Comparison of ENCODE assay signal across 8 mouse cellular contexts in the genomic region with DNA sequence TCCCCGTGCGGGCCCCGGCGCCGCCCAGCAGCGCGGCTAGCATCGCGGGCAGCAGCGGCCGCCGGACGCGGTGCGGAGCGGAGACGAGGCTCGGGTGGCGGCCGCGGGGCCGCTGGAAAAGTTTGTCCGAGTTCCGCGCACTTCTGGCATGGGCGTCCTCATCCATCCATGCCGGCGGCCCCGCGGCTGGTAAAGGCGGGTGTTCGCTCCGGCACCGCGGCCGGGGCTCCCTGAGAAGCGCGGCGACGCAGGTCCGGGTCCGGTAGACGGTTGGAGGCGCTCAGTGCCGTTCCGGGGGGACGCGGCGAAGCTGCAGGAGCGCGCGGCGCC. TPM values are rescaled to one million over a fixed set of nuclear protein-coding genes. Genes with fewer than 3 reads are reported as not detected.
DNase-seq lines count a peak whose midpoint lies in the region; ATAC-seq and TF ChIP-seq lines count a peak whose summit lies in the region.

No protein-coding gene starts in this region.

- TF ChIP-seq POLR2A in lung, adult 2 months (IDR thresholded peaks at IDR 0.05; ENCODE audit: borderline replicate concordance, extremely low read depth, low read depth, low read length) = no peak

- no peaks in the 10 kb centered on the region for H3K9me3 ChIP-seq in embryonic facial prominence, embryonic 14.5 days (ENCODE audit: control insufficient read depth, low read length)
- H3K9me3 ChIP-seq in intestine, embryonic 16.5 days (ENCODE audit: control insufficient read depth, low read length) = no peaks in the 10 kb centered on the region
- H3K9me3 ChIP-seq in neural tube, embryonic 14.5 days (ENCODE audit: control insufficient read depth, low read length) = no peaks in the 10 kb centered on the region

- H3K4me3 ChIP-seq in lung, adult 2 months (replicated peaks; ENCODE audit: extremely low read depth, low read depth, low read length) = peak overlapping the region; percentile 62
- H3K4me3 ChIP-seq in embryonic facial prominence, embryonic 14.5 days (ENCODE audit: low read depth, low read length) = peak overlapping the region; percentile 96
- H3K4me3 ChIP-seq in intestine, embryonic 16.5 days (ENCODE audit: low read length) = peak overlapping the region; percentile 70
- H3K4me3 ChIP-seq in neural tube, embryonic 14.5 days (ENCODE audit: low read depth, low read length) = peak overlapping the region; percentile 75

- 1% methylated on average over 50 of the region's 53 CpGs for WGBS in lung, adult 2 months
- 0% methylated on average over 35 of the region's 53 CpGs for WGBS in embryonic facial prominence, embryonic 14.5 days
- WGBS in intestine, embryonic 16.5 days = under 1% methylated on average over 52 of the region's 53 CpGs
- 0% methylated on average over 38 of the region's 53 CpGs for WGBS in neural tube, embryonic 14.5 days

- peaks cover 7% of the 10 kb centered on the region for H3K4me1 ChIP-seq in lung, adult 2 months (ENCODE audit: control insufficient read depth, insufficient read depth, low read length)
- H3K4me1 ChIP-seq in embryonic facial prominence, embryonic 14.5 days (ENCODE audit: control insufficient read depth, insufficient read depth, low read length) = peaks cover 14% of the 10 kb centered on the region
- H3K4me1 ChIP-seq in intestine, embryonic 16.5 days (ENCODE audit: control insufficient read depth, insufficient read depth, low read length) = no peaks in the 10 kb centered on the region
- peaks cover 11% of the 10 kb centered on the region; the same call in 1 of the 2 replicates for H3K4me1 ChIP-seq in neural tube, embryonic 14.5 days (ENCODE audit: control insufficient read depth, insufficient read depth, low read length)

- no peak for TF ChIP-seq CTCF in lung, adult 2 months (IDR thresholded peaks at IDR 0.05; ENCODE audit: insufficient read depth, low read length)

- no peaks in the 10 kb centered on the region for H3K27me3 ChIP-seq in embryonic facial prominence, embryonic 14.5 days (replicated peaks; ENCODE audit: control insufficient read depth, insufficient read depth, low read length)
- 0 out of 2 replicates have a peak, but pooled peaks cover 10% of the 10 kb centered on the region for H3K27me3 ChIP-seq in intestine, embryonic 16.5 days (replicated peaks; ENCODE audit: control insufficient read depth, insufficient read depth, low read length)
- H3K27me3 ChIP-seq in neural tube, embryonic 14.5 days (ENCODE audit: control insufficient read depth, insufficient read depth, low read length) = no peaks in the 10 kb centered on the region

- peaks cover 22% of the 10 kb centered on the region for H3K36me3 ChIP-seq in embryonic facial prominence, embryonic 14.5 days (ENCODE audit: control insufficient read depth, insufficient read depth, low read length)
- H3K36me3 ChIP-seq in intestine, embryonic 16.5 days (ENCODE audit: control insufficient read depth, insufficient read depth, low read length) = no peaks in the 10 kb centered on the region
- no peaks in the 10 kb centered on the region for H3K36me3 ChIP-seq in neural tube, embryonic 14.5 days (ENCODE audit: control insufficient read depth, insufficient read depth, low read length)

- peak overlapping the region; percentile 100 for H3K27ac ChIP-seq in embryonic facial prominence, embryonic 14.5 days (replicated peaks; ENCODE audit: low read depth, low read length)
- peak overlapping the region; percentile 96 for H3K27ac ChIP-seq in intestine, embryonic 16.5 days (ENCODE audit: low read length)
- peak overlapping the region; percentile 91 for H3K27ac ChIP-seq in neural tube, embryonic 14.5 days (ENCODE audit: low read depth, low read length)

- H3K4me2 ChIP-seq in embryonic facial prominence, embryonic 14.5 days (ENCODE audit: low read depth, low read length) = peak overlapping the region; percentile 62
- H3K4me2 ChIP-seq in intestine, embryonic 16.5 days (ENCODE audit: low read depth, low read length) = peak overlapping the region; percentile 94
- peak overlapping the region; percentile 87 for H3K4me2 ChIP-seq in neural tube, embryonic 14.5 days (ENCODE audit: low read depth, low read length)

- peak overlapping the region; percentile 99 for H3K9ac ChIP-seq in embryonic facial prominence, embryonic 14.5 days (ENCODE audit: low read depth, low read length)
- peak overlapping the region; percentile 83 for H3K9ac ChIP-seq in intestine, embryonic 16.5 days (ENCODE audit: low read depth, low read length)
- peak overlapping the region; percentile 80 for H3K9ac ChIP-seq in neural tube, embryonic 14.5 days (replicated peaks; ENCODE audit: low read depth, low read length)

- no peak for DNase-seq in lung, adult 2 months
- no peak for DNase-seq in lung, postnatal 4 days
- no peak for DNase-seq in embryonic facial prominence, embryonic 14.5 days (ENCODE audit: low spot score)
- no peak for DNase-seq in right cerebral cortex, postnatal 14 days
- DNase-seq in ovary, adult 18-20 months (ENCODE audit: low spot score) = no peak
- DNase-seq in kidney, postnatal 4 days = no peak

- ATAC-seq in embryonic facial prominence, embryonic 14.5 days (ENCODE audit: low read depth) = no peak
- ATAC-seq in intestine, embryonic 16.5 days = no peak
- peak; percentile 16; the same call in 1 of the 2 replicates for ATAC-seq in neural tube, embryonic 14.5 days (ENCODE audit: low read depth)

RNA-seq across cellular contexts. Expression of a gene that starts 0.4 kb away (rescaled TPM):
- polyA plus RNA-seq in lung, adult 2 months (2012; rRNA removed) = 66.0 and 124 TPM in 2 replicates
- polyA plus RNA-seq in embryonic facial prominence, embryonic 14.5 days (2014; fragmentation: Nextera tagmentation; extraction: Ambion mirVana) = 158 and 184 TPM in 2 replicates
- 22.0 and 31.9 TPM in 2 replicates for polyA plus RNA-seq in intestine, embryonic 16.5 days (2015; fragmentation: Nextera tagmentation; extraction: Ambion mirVana)
- 11.5 and 15.7 TPM in 2 replicates for polyA plus RNA-seq in neural tube, embryonic 14.5 days (2014; fragmentation: Nextera tagmentation; extraction: Ambion mirVana)
